Mouse (Mus musculus): Measurements from ENCODE around the gene Tsga10ip. TPM values are rescaled to one million over a fixed set of nuclear protein-coding genes. Genes with fewer than 3 reads are reported as not detected.

Tsga10ip gene
- polyA plus RNA-seq, 1 experiment from 2014 or later = 0.98 TPM

- H3K9ac ChIP-seq = no peak overlapping the region
- WGBS = 92% methylated on average over 1 of the region's 1 CpGs
Observed at GRCm38 (mm10) chr19:5430408-5430807, 28.1 kb upstream of the Tsga10ip start.

GRCm38 (mm10) chr19:5429806-5430205 is 27.5 kb upstream of the Tsga10ip start:
- H3K27me3 ChIP-seq = peaks cover 5% of the 10 kb centered on the region; the same call in 1 of the 2 replicates
- H3K4me1 ChIP-seq = peaks cover 34% of the 10 kb centered on the region
- WGBS = 71% methylated on average over 8 of the region's 8 CpGs
- no peak overlapping the region for H3K27ac ChIP-seq
- no peaks in the 10 kb centered on the region for H3K9me3 ChIP-seq (replicated peaks)
- H3K36me3 ChIP-seq = peaks cover 19% of the 10 kb centered on the region
- H3K9ac ChIP-seq = no peak overlapping the region
- H3K4me2 ChIP-seq (replicated peaks) = no peak overlapping the region
- ATAC-seq (ENCODE audit: low FRiP score) = no peak
- H3K4me3 ChIP-seq = no peak overlapping the region

More at GRCm38 (mm10) chr19:5430408-5430807, 28.1 kb upstream of the Tsga10ip start:
- no peak overlapping the region for H3K4me3 ChIP-seq
- H3K27me3 ChIP-seq = peaks cover 5% of the 10 kb centered on the region; the same call in 1 of the 2 replicates
- peaks cover 19% of the 10 kb centered on the region for H3K36me3 ChIP-seq
- H3K9me3 ChIP-seq (replicated peaks) = no peaks in the 10 kb centered on the region
- no peak overlapping the region for H3K27ac ChIP-seq
- no peak overlapping the region for H3K4me2 ChIP-seq (replicated peaks)
- ATAC-seq (ENCODE audit: low FRiP score) = no peak
- H3K4me1 ChIP-seq = peaks cover 34% of the 10 kb centered on the region

DNA sequence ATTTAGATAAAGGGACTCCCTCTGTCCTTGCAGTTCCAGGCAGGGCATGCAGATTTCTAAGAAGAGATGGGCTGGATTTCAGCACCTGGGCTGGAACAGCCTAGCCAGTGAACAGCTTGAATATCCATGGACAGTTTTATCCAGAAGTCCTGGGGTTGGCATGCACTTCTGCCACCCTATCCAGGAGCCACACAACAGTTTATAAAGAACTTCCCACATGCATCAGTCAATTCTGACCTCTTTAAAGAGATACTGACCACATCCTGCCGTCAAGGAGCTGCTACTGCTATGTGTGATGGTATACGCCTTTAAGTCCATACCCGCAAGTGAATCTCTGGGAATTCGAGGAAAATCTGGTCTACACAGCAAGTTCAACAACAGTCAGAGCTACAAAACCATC is 26.9 kb upstream of the Tsga10ip start:
- no peak for ATAC-seq (ENCODE audit: low FRiP score)
- H3K9me3 ChIP-seq (replicated peaks) = no peaks in the 10 kb centered on the region
- no peak overlapping the region for H3K9ac ChIP-seq
- no peak overlapping the region for H3K4me2 ChIP-seq (replicated peaks)
- peaks cover 3% of the 10 kb centered on the region; the same call in 1 of the 2 replicates for H3K27me3 ChIP-seq
- H3K4me3 ChIP-seq = no peak overlapping the region
- H3K36me3 ChIP-seq = peaks cover 19% of the 10 kb centered on the region
- no peak overlapping the region for H3K27ac ChIP-seq
- peaks cover 33% of the 10 kb centered on the region for H3K4me1 ChIP-seq
- 92% methylated on average over 4 of the region's 4 CpGs for WGBS

DNA sequence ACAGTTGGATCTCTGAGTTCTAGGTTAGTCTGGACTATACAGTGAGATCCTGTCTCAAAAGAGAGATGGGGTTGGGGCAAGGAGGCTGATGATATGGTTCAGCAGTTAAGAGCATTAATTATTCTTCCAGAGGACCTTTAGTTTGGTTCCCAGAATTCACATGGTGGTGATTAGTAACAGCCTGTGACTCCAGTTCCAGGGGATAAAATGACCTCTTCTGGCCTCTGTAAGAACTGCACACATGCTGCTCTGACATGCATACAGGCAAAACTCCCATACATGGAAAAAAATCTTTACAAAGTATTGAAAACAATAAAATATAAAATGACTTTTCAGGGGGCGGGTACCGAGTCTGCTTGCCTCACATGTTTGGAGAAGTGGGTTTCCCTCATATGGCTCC is 25.8 kb upstream of the Tsga10ip start:
- no peak overlapping the region for H3K4me3 ChIP-seq
- H3K4me2 ChIP-seq (replicated peaks) = no peak overlapping the region
- H3K9me3 ChIP-seq (replicated peaks) = no peaks in the 10 kb centered on the region
- H3K36me3 ChIP-seq = peaks cover 19% of the 10 kb centered on the region
- ATAC-seq (ENCODE audit: low FRiP score) = no peak
- H3K9ac ChIP-seq = no peak overlapping the region
- peaks cover 32% of the 10 kb centered on the region for H3K4me1 ChIP-seq
- no peak overlapping the region for H3K27ac ChIP-seq
- WGBS = 89% methylated on average over 2 of the region's 2 CpGs
- no peaks in the 10 kb centered on the region for H3K27me3 ChIP-seq

DNA sequence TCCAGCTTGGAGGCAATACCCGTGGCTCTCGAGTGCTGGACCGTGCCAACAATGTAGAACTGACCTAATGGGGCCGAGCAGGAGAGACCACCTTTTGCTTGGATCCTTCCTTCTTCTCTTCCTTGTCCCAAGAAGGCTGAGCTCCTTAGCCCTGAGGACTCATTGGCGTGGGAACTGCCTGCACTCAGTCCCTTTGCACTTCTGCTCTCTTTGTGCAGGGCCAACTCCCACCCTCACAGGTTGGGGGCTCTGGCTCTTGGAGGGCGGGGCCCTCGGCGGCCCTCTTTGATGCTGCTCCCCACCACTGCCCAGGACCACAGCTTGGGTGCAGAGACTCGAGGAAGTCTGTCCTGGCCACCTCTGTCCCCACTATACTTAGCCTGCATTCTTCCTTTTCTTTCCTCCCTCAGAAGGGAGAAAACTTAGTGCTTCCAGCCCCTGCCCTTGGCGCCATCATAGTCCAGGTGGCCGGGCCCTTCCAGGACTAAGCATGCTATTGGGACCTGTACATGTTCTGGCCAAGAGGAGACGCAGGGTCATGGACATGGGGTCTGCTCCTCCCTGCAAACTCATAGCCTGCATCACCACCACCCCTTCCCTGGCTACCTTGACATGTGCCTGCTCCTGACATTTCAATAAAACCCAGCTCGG is 24.4 kb upstream of the Tsga10ip start:
- Histone ChIP-seq H3K4me1 (peaks cover 36% of the 10 kb centered on the region), H3K9ac (peak overlapping the region; percentile 90), H3K4me2 (replicated peaks) (peak overlapping the region; percentile 81), H3K36me3 (peaks cover 30% of the 10 kb centered on the region), H3K27ac (no peak overlapping the region), H3K9me3 (replicated peaks) (no peaks in the 10 kb centered on the region), H3K4me3 (0 out of 2 replicates have a peak overlapping the region, but pooled peaks have one; percentile 77), H3K27me3 (no peaks in the 10 kb centered on the region)
- 92% methylated on average over 13 of the region's 13 CpGs for WGBS
- no peak for ATAC-seq (ENCODE audit: low FRiP score)

DNA sequence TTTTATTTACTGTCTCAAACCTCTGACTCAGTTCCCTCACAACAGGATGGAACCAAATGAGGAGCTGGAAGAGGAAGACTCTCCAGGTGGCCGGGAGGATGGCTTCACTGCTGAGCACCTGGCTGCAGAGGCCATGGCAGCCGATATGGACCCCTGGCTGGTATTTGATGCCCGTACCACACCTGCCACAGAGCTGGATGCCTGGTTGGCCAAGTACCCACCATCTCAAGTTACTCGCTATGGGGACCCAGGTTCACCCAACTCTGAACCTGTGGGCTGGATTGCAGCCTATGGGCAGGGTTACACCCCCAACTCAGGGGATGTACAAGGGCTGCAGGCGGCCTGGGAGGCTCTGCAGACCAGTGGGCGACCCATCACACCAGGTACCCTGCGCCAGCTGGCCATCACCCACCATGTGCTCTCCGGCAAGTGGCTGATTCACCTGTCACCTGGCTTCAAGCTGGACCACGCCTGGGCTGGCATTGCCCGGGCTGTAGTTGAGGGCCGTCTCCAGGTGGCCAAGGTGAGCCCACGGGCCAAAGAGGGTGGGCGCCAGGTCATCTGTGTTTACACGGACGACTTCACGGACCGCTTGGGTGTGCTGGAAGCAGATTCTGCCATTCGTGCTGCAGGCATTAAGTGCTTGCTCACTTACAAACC is 23.7 kb upstream of the Tsga10ip start:
- Histone ChIP-seq H3K4me1 (peaks cover 36% of the 10 kb centered on the region), H3K4me2 (replicated peaks) (peak overlapping the region; percentile 81), H3K27ac (peak overlapping the region; percentile 94), H3K27me3 (no peaks in the 10 kb centered on the region), H3K4me3 (peak overlapping the region; percentile 77), H3K9ac (peak overlapping the region; percentile 90), H3K36me3 (peaks cover 37% of the 10 kb centered on the region), H3K9me3 (replicated peaks) (no peaks in the 10 kb centered on the region)
- ATAC-seq (ENCODE audit: low FRiP score) = no peak
- WGBS = 89% methylated on average over 18 of the region's 18 CpGs

- H3K4me1 ChIP-seq = peaks cover 36% of the 10 kb centered on the region
- H3K36me3 ChIP-seq = peaks cover 46% of the 10 kb centered on the region
- peak within 1 kb of the TSS; percentile 90 for H3K9ac ChIP-seq
- WGBS = under 1% methylated on average over 51 of the region's 87 CpGs
- H3K4me2 ChIP-seq (replicated peaks) = peak within 1 kb of the TSS; percentile 88
- H3K27ac ChIP-seq = peak within 1 kb of the TSS; percentile 94
- no peaks in the 10 kb centered on the region for H3K9me3 ChIP-seq (replicated peaks)
- H3K4me3 ChIP-seq = peak within 1 kb of the TSS; percentile 77
- peak; percentile 90 for ATAC-seq (ENCODE audit: low FRiP score)
- H3K27me3 ChIP-seq = no peaks in the 10 kb centered on the region
Observed at GRCm38 (mm10) chr19:5424782-5425741, 22.7 kb upstream of the Tsga10ip start, which contains the start of the genes Drap1 and AI837181. Drap1 (minus strand) TSS chr19:5424979. AI837181 (plus strand) TSS chr19:5425144.

GRCm38 (mm10) chr19:5424092-5424781 is 21.9 kb upstream of the Tsga10ip start:
- no peaks in the 10 kb centered on the region for H3K9me3 ChIP-seq (replicated peaks)
- ATAC-seq (ENCODE audit: low FRiP score) = peak; percentile 62
- peaks cover 46% of the 10 kb centered on the region for H3K36me3 ChIP-seq
- H3K27me3 ChIP-seq = no peaks in the 10 kb centered on the region
- WGBS = 1% methylated on average over 34 of the region's 48 CpGs
- peak overlapping the region; percentile 86 for H3K9ac ChIP-seq
- H3K4me2 ChIP-seq (replicated peaks) = peak overlapping the region; percentile 88
- H3K4me3 ChIP-seq = peak overlapping the region; percentile 77
- H3K27ac ChIP-seq = peak overlapping the region; percentile 94
- peaks cover 36% of the 10 kb centered on the region for H3K4me1 ChIP-seq

- Histone ChIP-seq H3K4me2 (replicated peaks) (peak overlapping the region; percentile 88), H3K27ac (peak overlapping the region; percentile 94; the same call in 1 of the 2 replicates), H3K4me1 (peaks cover 36% of the 10 kb centered on the region), H3K4me3 (peak overlapping the region; percentile 77), H3K36me3 (peaks cover 45% of the 10 kb centered on the region), H3K9me3 (replicated peaks) (no peaks in the 10 kb centered on the region), H3K9ac (peak overlapping the region; percentile 86), H3K27me3 (no peaks in the 10 kb centered on the region)
- ATAC-seq (ENCODE audit: low FRiP score) = no peak
- WGBS = 67% methylated on average over 12 of the region's 12 CpGs
Observed at GRCm38 (mm10) chr19:5423561-5423960, 21.2 kb upstream of the Tsga10ip start.

DNA sequence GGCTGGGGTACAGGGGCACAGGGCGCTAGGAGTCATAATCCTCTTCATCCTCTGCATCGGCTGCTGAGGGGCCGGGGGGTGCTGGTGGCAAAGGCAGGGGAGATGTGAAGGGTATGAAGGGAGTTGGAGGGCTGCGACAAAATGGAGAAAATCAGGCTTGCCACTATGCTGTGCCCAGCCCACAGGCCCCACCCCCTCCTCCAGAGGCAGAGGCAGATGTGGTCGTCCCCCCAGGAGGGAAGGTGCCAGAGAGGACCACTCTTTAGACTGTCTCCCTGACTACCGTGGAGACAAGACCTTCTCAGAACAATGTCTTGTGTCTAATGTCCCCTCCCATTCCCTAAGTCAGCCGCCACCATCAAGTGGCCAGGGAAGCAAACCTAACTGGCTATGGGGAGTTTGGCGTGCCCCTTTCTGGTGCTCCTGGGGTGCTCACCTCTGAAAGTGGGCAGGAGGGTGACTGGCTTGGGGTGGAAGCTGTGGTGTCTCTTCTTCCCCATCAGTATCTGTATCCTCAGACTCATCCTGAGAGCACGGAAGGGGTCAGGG is 20.6 kb upstream of the Tsga10ip start:
- WGBS = 69% methylated on average over 9 of the region's 9 CpGs

DNA sequence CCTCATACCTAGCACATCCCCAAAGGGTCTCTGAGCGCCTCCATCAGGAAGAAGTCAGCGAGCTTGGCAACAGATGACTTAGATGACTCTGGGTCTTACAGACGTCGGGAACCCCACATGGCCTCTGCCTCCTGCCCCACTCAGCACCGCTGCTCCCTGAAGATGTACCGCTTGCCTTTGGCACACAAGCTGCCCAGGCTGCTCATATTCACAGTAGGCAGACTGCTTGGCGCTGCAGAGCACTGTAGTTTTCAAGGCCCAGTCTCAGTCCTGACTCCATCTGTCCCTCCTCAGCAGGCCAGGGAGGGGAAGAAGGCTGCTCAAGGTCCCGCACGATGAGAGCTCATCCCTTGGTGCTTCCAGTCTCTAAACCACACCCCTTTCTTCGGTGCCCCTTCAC is 19.9 kb upstream of the Tsga10ip start:
- Histone ChIP-seq H3K4me3 (no peak overlapping the region), H3K36me3 (peaks cover 47% of the 10 kb centered on the region)

More for the DNA sequence above, 20.6 kb upstream of the Tsga10ip start:
- H3K27me3 ChIP-seq = no peaks in the 10 kb centered on the region
- ATAC-seq (ENCODE audit: low FRiP score) = no peak
- H3K9ac ChIP-seq = peak overlapping the region; percentile 86
- H3K9me3 ChIP-seq (replicated peaks) = no peaks in the 10 kb centered on the region
- H3K36me3 ChIP-seq = peaks cover 48% of the 10 kb centered on the region
- peaks cover 36% of the 10 kb centered on the region for H3K4me1 ChIP-seq
- H3K4me2 ChIP-seq (replicated peaks) = peak overlapping the region; percentile 88
- H3K4me3 ChIP-seq = peak overlapping the region; percentile 77
- no peak overlapping the region for H3K27ac ChIP-seq

More for the DNA sequence above, 19.9 kb upstream of the Tsga10ip start:
- Histone ChIP-seq H3K27ac (no peak overlapping the region), H3K9ac (peak overlapping the region; percentile 86; the same call in 1 of the 2 replicates), H3K9me3 (replicated peaks) (no peaks in the 10 kb centered on the region), H3K4me2 (replicated peaks) (no peak overlapping the region), H3K4me1 (peaks cover 36% of the 10 kb centered on the region), H3K27me3 (no peaks in the 10 kb centered on the region)
- WGBS = 85% methylated on average over 10 of the region's 10 CpGs
- no peak for ATAC-seq (ENCODE audit: low FRiP score)

Measured in hindbrain, embryonic 12.5 days (tissue).